Mouse (Mus musculus): ENCODE data around the gene Rcn1.

Rcn1 gene

DNA sequence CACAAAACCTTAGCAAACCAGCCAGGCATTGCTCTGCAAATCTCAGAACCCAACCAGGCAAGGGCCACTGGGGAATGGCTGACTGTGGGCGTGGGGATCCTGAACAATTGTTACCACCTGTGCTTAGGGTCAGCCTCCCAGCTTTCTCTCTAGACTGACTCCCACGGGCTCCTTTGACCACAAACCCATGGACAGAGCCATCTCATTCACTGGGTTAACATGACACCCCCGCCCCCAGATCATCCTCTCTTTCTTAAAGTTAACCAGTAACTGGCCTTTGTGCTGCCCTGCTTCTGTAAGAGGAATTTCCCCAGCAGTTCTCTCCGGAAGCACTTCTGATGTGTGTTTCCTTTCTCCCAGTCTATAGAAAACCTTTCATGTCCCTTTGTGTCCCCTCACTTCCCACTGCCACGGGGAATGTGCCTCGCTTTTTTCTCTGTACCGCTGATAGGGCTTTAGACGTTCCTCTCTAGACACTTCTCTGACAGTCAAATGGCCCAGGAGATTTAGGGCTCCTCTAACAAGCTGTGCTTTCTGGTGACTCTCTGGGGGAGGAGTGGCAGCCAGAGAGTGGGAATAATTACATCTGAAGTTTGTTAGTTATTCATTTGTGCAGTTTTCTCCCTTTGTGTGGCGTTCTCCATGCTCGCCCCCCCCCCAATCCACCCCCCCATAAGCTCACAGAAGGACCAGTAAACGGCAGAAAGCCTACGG is 62.6 kb downstream of the Rcn1 start:
- no peak for DNase-seq
